Mouse (Mus musculus): ENCODE results near the gene Dnm1.

Dnm1 gene

GRCm38 (mm10) chr2:32335888-32336287 is 17.2 kb downstream of the Dnm1 start:
- DNase-seq = no peak

- no peak for DNase-seq
Observed at GRCm38 (mm10) chr2:32332159-32332558, 21.0 kb downstream of the Dnm1 start.

GRCm38 (mm10) chr2:32329531-32329930 is 23.6 kb downstream of the Dnm1 start:
- DNase-seq = no peak

- no peak for DNase-seq
Observed at GRCm38 (mm10) chr2:32328911-32329460, 24.2 kb downstream of the Dnm1 start.

- DNase-seq = no peak
Observed at GRCm38 (mm10) chr2:32327200-32327599, 25.9 kb downstream of the Dnm1 start.

GRCm38 (mm10) chr2:32325342-32325741 is 27.8 kb downstream of the Dnm1 start:
- DNase-seq = no peak

- no peak for DNase-seq
Observed at GRCm38 (mm10) chr2:32324322-32324721, 28.8 kb downstream of the Dnm1 start.

- no peak for DNase-seq
Observed at GRCm38 (mm10) chr2:32322754-32323741, 30.1 kb downstream of the Dnm1 start.

GRCm38 (mm10) chr2:32321591-32322298 is 31.4 kb downstream of the Dnm1 start:
- no peak for DNase-seq

- no peak for DNase-seq
Observed at GRCm38 (mm10) chr2:32320721-32321120, 32.4 kb downstream of the Dnm1 start.

- DNase-seq = no peak
Observed at GRCm38 (mm10) chr2:32319586-32320580, 33.3 kb downstream of the Dnm1 start.

- DNase-seq = no peak
Observed at GRCm38 (mm10) chr2:32318709-32319585, 34.2 kb downstream of the Dnm1 start.

GRCm38 (mm10) chr2:32317791-32318417 is 35.2 kb downstream of the Dnm1 start:
- no peak for DNase-seq

GRCm38 (mm10) chr2:32316887-32317656 is 36.1 kb downstream of the Dnm1 start:
- DNase-seq = no peak

GRCm38 (mm10) chr2:32315751-32316150 is 37.4 kb downstream of the Dnm1 start:
- DNase-seq = no peak

GRCm38 (mm10) chr2:32314831-32315230 is 38.3 kb downstream of the Dnm1 start:
- DNase-seq = no peak

GRCm38 (mm10) chr2:32312318-32312964 is 40.7 kb downstream of the Dnm1 start:
- DNase-seq = peak; percentile 51 to 59

GRCm38 (mm10) chr2:32311443-32312317 is 41.5 kb downstream of the Dnm1 start:
- no peak for DNase-seq

Data from thymus, adult 18-20 months (tissue).